Mouse (Mus musculus) embryonic facial prominence, embryonic 11.5 days (tissue): Measurements from ENCODE around the gene Il7r. TPM values are rescaled to one million over a fixed set of nuclear protein-coding genes. Genes with fewer than 3 reads are reported as not detected.

ENCODE experiments used
- ATAC-seq: fragments of 200-750 bp; cut with Nextera tagmentation; replicated peaks from 2 replicates; pipeline ENCODE4 v1.8.0; 2017; ENCODE audit warnings: low read depth; ENCODE audit not compliant: insufficient number of reproducible peaks, low FRiP score, low TSS enrichment
- DNase-seq: peaks from one replicate; pipeline ENCODE4 v3.0.0-alpha.2; 2015; ENCODE audit warnings: low spot score
- H3K27ac ChIP-seq: fragments of 300-500 bp; sonication (generic); replicated peaks from 2 replicates; pipeline ENCODE4 v1.5.1; 2014; ENCODE audit warnings: mild to moderate bottlenecking, low read depth, low read length, control low read depth
- H3K27me3 ChIP-seq: fragments of 300-500 bp; sonication (generic); 2 replicates; pipeline ENCODE4 v1.6.1; 2014; ENCODE audit warnings: mild to moderate bottlenecking, low read length, moderate library complexity, mixed read lengths; ENCODE audit not compliant: control insufficient read depth, insufficient read depth
- H3K36me3 ChIP-seq: fragments of 300-500 bp; sonication (generic); replicated peaks from 2 replicates; pipeline ENCODE4 v1.6.1; 2014; ENCODE audit warnings: low read depth, mild to moderate bottlenecking, low read length, moderate library complexity, mixed read lengths; ENCODE audit not compliant: control insufficient read depth, insufficient read depth
- H3K4me1 ChIP-seq: fragments of 300-500 bp; sonication (generic); 2 replicates; pipeline ENCODE4 v1.6.1; 2014; ENCODE audit warnings: low read length, mixed read lengths; ENCODE audit not compliant: control insufficient read depth, insufficient read depth
- H3K4me2 ChIP-seq: fragments of 300-500 bp; sonication (generic); 2 replicates; pipeline ENCODE4 v1.6.1; 2014; ENCODE audit warnings: low read depth, mild to moderate bottlenecking, control low read depth, low read length, moderate library complexity
- H3K4me3 ChIP-seq: fragments of 300-500 bp; sonication (generic); 2 replicates; pipeline ENCODE4 v1.5.1; 2014; ENCODE audit warnings: low read depth, low read length, control low read depth
- H3K9ac ChIP-seq: fragments of 300-500 bp; sonication (generic); replicated peaks from 2 replicates; pipeline ENCODE4 v1.6.1; 2014; ENCODE audit warnings: mild to moderate bottlenecking, control low read depth, low read length
- H3K9me3 ChIP-seq: fragments of 300-500 bp; sonication (generic); replicated peaks from 2 replicates; pipeline ENCODE4 v1.6.1; 2016; ENCODE audit warnings: mild to moderate bottlenecking, low read length, inconsistent platforms, mixed read lengths; ENCODE audit not compliant: control insufficient read depth
- WGBS: fragments of 180-500 bp; shearing (Covaris S2); extraction: QIAGEN DNeasy Blood & Tissue Kit; methylation state at CpG from one replicate; pipeline ENCODE4 v1.1.7; 2014; 5-methylcytosine and 5-hydroxymethylcytosine counted together
- polyA plus RNA-seq: library from polyadenylated mRNA; unstranded; fragments of >200 nt; fragmentation: Nextera tagmentation; extraction: Ambion mirVana; gene quantifications from 2 replicates; pipeline ENCODE4 v1.2.1, GENCODE M21; 2014

Il7r gene
- polyA plus RNA-seq, 1 experiment from 2014 or later: 0.06 TPM

GRCm38 (mm10) chr15:9471053-9471685 lies 58.8 kb downstream of the Il7r start:
- H3K27ac ChIP-seq: no peak overlapping the region
- no peaks in the 10 kb centered on the region for H3K9me3 ChIP-seq
- no peak overlapping the region for H3K4me2 ChIP-seq
- H3K4me3 ChIP-seq: no peak overlapping the region
- no peak overlapping the region for H3K9ac ChIP-seq
- no peak for DNase-seq
- no peak for ATAC-seq
- H3K27me3 ChIP-seq: no peaks in the 10 kb centered on the region
- no peaks in the 10 kb centered on the region for H3K36me3 ChIP-seq
- no peaks in the 10 kb centered on the region for H3K4me1 ChIP-seq
- WGBS: 93% methylated on average over 4 of the region's 4 CpGs

- DNase-seq (no peak), ATAC-seq (no peak)
- Histone ChIP-seq H3K9ac (no peak overlapping the region), H3K27ac (no peak overlapping the region), H3K4me2 (no peak overlapping the region), H3K4me1 (no peaks in the 10 kb centered on the region), H3K4me3 (no peak overlapping the region), H3K9me3 (no peaks in the 10 kb centered on the region), H3K27me3 (no peaks in the 10 kb centered on the region), H3K36me3 (no peaks in the 10 kb centered on the region)
- whole genome bisulfite sequencing: 47% methylated on average over 1 of the region's 1 CpGs
Measured at GRCm38 (mm10) chr15:9464039-9464438, 65.9 kb downstream of the Il7r start.

GRCm38 (mm10) chr15:9463521-9464027 lies 66.4 kb downstream of the Il7r start:
- ATAC-seq: no peak
- Histone ChIP-seq H3K9me3 (no peaks in the 10 kb centered on the region), H3K27me3 (no peaks in the 10 kb centered on the region), H3K27ac (no peak overlapping the region), H3K9ac (no peak overlapping the region), H3K36me3 (no peaks in the 10 kb centered on the region), H3K4me2 (no peak overlapping the region), H3K4me1 (no peaks in the 10 kb centered on the region), H3K4me3 (no peak overlapping the region)
- WGBS: 50% methylated on average over 7 of the region's 7 CpGs
- DNase-seq: no peak

Other genes with a start within 250 kb of the Il7r start
- not detected in 2 replicates for gene Ugt3a2, start 194.6 kb downstream of the Il7r start, polyA plus RNA-seq
- 1.4 and 2.4 TPM in 2 replicates for gene Capsl, start 94.1 kb downstream of the Il7r start, polyA plus RNA-seq
- 0.42 and 0.79 TPM in 2 replicates for gene Spef2, start 218.7 kb upstream of the Il7r start, polyA plus RNA-seq